Mouse (Mus musculus): ENCODE results near the gene Ang.
A peak's percentile ranks its signal among the peaks of the same experiment; 100 is the strongest.

Gene Ang

DNA sequence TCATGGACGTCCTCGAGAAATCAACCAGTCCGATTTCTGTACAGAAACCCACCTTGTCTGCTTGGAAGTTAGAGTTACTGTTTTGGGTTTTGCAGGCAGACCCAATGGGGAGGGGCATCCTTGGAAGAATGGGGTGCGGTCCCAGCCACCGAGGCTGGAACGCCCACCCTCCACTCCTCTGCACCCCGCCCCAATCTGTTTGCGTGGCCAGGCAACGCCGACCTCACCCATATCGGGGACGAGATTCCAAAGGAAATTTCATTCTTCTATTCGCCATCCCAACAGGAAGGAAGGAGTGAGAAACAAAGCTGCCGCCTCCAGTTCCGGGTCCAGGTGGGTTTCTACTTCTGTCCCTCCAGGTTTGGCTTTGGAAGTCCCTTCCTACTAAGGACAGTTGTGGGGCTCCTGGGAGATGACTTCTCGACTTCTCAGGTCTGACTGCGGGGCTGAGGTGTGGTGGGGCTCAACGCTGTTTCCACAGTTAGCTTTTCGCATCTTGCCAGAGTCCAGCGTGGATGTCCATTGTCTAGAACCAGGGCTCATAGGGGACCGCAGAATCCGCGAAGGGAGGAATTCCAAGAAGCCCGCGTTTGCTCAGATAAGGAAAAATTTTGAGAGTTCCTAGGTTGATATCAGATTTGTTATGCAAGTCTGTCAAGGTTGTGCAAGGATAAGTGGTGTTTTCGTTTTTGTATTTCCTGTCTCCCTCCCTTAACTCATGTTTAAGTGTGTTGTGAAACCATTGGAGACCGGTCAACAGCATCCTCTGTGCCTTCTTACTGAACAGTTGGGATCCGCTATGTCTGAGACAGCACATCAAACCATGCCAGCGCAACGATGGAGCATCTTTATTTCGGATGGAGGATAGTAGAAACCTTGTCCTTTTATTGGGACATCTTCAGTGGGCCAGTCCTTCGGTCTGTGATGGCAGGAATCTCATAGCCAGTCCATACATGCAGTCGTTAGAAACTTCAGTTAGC lies at the start of gene Ang, which contains the start of gene Rnase4:
Gene Ang (plus strand): TSS at position 230 of the 980 bp plus-strand sequence.
Gene Rnase4 (plus strand): TSS at position 157 of the 980 bp plus-strand sequence.
- DNase-seq = peak; percentile 83 to 86

DNA sequence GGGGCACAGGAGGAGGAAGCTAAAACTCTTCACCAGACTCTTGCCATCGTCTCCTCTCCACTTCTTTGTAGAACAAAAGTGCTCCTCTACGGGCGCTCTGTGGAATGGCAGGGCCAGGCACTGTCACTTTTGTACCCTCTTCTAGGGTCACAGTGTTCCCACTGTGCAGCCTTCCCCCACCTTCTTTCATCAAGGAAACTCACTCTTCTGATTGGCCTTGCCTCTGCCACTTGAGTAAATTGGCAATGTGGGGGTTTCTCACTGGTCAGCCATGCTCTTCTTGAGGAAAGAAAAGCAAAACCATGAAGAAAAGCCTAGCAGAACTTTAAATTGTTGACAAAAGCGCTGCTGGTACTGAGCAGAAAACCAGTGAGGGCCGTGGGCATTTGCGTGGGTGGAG lies 49.2 kb upstream of the Ang start, which contains the start of gene Rnase9:
Gene Rnase9 (minus strand): TSS at position 101 of the 400 bp plus-strand sequence.
- DNase-seq = no peak

DNA sequence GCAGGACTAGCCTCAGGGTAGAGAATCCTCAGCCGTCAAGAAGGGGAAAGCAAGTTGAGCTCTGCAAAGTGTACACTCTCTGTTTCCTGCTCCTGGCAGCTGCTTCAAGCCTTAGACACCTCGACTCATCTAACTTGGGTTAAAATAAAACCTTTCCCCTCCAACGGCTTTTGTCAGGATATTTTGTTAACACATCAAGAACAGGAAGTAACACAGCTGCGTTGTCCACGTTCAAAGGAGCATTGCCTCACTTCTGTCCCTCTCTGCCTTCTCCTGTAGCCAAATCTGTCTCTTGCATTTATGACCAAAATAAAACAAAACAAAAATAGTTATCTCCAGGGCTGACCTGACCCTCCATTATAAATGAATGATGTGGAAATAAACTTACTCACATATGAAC lies 43.1 kb upstream of the Ang start:
- DNase-seq = no peak

DNA sequence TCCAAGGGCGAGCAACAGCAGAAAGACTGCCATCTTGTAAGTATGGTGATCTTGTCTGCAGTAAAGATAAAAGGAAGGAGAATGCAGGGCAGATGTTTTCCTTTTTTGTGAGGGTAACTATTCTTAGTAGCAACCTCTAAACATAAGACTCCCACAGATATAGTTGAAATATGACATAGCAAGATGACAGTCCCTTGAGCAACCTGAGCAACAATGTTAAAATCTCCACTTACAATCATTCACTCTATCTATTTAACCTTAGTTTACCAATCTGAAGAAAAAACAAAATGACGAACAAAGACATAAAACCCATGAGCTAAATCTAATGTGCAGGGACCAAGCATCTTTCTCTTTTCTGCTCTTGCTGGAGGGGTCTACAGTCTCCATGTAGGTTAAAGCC lies 40.9 kb upstream of the Ang start, which contains the start of gene Rnase11:
Gene Rnase11 (minus strand): TSS at position 101 of the 400 bp plus-strand sequence.
- no peak for DNase-seq

DNA sequence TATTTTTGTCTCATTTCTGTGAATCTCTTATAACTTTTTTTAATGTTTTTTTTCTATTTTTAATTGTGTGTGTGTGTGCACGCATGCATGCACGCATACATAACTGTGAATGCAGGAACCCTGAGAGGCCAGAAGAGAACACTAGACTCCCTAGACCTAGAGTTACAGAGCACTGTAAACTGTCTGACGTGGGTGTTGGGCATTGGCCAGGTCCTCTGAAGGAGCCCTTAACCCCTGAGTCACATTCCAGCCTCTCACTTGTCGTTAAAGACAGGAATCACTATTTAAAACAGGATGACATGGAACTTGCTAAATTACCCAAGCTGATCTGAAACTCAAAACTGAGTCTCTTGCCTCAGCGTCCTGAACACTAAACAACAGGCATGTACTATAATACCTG lies 39.0 kb upstream of the Ang start:
- no peak for DNase-seq

DNA sequence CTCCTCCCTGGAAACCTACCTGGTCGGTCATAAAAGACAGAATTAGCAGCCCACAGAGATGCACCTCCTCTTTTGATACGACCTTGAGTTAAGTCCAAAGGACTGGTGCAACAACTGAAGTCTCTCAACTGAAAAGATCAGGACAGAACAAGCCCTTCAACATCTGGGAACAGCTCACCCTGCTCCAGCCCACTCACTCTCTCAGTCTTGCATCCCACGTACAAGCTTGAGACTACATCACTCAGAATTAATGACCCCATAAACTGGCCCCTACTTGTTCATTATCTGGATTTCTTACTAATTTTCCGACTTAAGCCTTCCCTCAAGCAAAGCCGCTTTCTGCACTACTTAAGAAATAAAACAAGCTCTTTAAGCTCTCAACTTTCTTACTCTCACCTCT lies 37.8 kb upstream of the Ang start:
- DNase-seq = no peak

GRCm38 (mm10) chr14:51054243-51055237 lies 36.4 kb upstream of the Ang start:
- DNase-seq = no peak

DNA sequence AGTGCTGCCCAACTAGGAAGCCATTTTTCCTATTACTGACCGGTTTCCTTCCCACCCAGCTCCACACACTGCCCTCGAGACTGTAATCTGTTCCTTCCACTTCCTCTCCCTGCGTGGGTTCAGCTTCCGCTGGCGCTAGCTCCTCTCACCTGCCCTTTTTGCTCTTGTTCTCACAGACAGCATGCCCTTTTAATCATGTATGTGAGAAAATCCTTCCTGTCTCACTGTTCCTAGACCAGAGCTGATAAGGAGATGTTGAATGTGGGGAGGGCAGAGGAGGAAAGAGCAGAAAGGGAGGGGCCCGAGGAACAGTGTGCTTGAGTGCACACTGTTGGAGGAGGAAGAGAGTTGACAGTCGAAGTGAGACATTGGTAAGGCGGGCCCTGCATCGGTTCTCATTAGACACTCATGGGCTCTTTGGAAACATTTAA lies 33.5 kb upstream of the Ang start, which contains the start of gene Rnase12:
Gene Rnase12 (minus strand): TSS at position 261 of the 431 bp plus-strand sequence.
- DNase-seq = no peak

GRCm38 (mm10) chr14:51060761-51061160 lies 30.2 kb upstream of the Ang start:
- no peak for DNase-seq

DNA sequence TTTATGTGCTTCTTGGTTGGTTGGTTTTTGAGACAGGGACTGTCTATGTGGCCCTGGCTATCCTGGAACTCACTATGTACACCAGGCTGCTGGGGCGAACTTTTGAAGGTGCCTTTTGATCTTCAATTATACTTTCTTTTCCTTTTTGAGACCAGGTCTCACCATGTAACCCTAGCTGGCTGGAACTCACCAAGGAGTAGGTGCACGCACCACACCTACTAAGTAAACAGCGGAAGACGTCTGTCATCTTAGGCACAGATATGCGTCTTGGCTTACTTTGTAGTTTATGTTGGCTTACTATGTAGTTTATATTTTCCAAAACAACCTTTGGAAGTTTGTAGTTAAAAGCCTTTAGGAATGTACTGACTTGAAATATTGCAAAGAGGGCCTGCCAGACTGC lies 22.0 kb upstream of the Ang start:
- no peak for DNase-seq

DNA sequence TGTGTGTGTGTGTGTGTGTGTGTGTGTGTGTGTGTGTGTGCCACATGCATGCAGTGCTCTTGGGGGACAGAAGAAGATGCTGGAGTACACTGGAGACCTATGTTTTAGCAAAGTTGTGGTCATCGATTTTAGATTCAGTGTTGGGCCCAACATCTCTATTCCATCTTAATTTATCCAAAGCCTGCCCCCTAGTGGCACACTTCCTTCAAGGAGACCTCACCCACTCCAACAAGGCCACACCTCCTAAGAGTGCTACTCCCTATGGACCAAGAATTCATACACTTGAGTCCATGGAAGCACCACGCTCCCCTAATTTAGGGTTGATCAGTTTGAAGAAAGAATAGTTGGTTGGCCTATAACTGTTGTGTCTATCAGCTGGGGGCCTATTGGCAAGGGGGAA lies 21.3 kb upstream of the Ang start:
- DNase-seq = peak; percentile 35 to 52

GRCm38 (mm10) chr14:51074335-51074734 lies 16.6 kb upstream of the Ang start, which contains the start of gene Olfr750:
Gene Olfr750 (minus strand): TSS chr14:51074435.
- DNase-seq = no peak

- no peak for DNase-seq
Measured at GRCm38 (mm10) chr14:51079180-51079579, 11.8 kb upstream of the Ang start.

DNA sequence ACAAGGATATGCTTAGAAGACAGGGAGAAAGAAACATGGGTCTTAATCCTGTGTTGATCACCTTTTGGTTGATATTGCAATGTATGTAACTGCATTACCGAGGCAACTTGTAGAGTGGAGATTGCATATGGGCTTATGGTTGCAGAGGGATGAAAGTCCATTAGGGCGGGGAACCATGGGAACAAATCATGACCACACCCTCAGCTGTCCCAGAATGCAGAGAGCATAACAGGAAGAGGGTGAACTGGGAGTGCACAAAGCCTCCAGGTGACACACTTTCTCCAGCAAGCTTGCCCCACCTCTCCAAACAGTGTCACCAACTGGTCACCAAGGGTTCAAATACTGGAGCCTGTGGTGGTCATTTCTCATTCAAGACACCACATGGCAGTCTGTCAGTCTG lies 9.9 kb upstream of the Ang start:
- no peak for DNase-seq

- DNase-seq = peak; percentile 71 to 72
Measured at GRCm38 (mm10) chr14:51082599-51083581, 8.1 kb upstream of the Ang start.

- DNase-seq = no peak
Measured at GRCm38 (mm10) chr14:51083805-51084204, 7.1 kb upstream of the Ang start.

GRCm38 (mm10) chr14:51085086-51085485 lies 5.9 kb upstream of the Ang start:
- no peak for DNase-seq

- DNase-seq = no peak
Measured at GRCm38 (mm10) chr14:51085911-51086310, 5.0 kb upstream of the Ang start.

- DNase-seq = no peak
Measured at GRCm38 (mm10) chr14:51087762-51088161, 3.2 kb upstream of the Ang start.

- DNase-seq = peak; percentile 86 to 88
Measured at GRCm38 (mm10) chr14:51088166-51088969, 2.6 kb upstream of the Ang start.
